Mouse (Mus musculus): Measurements from ENCODE around the gene Rarg. TPM values are rescaled to one million over a fixed set of nuclear protein-coding genes. Genes with fewer than 3 reads are reported as not detected.

The Rarg gene
- polyA plus RNA-seq, 1 experiment from 2014 or later: 19.2 TPM

DNA sequence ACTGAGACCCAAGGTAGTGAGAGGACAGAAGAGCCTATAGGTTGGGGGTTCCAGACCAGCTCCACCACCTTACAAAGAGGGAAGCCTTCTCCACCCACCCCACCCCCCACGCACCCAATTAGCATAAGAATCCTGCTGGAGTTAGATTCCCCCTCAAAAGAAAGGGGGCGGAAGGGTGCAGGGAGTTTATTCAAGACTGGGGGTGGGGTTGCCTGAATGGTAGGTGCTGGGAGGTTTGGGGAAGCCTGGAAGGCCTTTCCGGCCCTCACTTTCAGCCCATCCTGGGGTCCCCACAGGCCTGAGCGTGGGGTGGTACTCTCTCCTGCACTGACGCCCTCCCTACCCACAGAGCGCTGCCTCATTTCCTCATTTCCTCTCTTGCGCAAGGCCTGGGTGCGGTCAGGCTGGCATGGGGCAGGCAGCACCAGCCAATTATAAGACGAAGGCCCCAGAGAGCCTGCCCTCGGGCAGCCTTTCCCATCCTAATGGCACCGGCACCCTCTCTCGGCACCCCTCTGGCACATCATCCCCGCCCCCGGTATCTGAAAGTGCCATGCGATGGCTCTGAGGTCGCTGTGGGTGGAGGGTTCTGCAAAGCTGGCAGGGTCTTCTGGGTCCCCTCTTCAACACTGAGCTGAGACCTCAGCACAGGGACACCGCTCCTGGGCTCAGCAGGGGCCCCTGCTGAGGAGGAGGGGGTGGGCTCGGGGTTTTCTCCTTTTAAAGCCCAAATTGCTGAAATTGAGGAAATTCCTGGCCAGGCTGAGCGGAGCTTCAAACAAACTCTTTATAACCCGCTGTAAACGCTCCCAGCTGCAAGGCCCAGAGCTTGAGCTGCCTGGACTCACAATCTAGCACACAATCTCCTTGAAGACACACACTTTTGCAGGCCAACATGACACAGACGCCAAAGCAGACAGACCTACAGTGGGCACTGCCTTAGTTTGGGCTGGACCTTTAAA lies 13.8 kb downstream of the Rarg start:
- 8% methylated on average over 22 of the region's 22 CpGs for WGBS
- Histone ChIP-seq H3K4me1 (peaks cover 45% of the 10 kb centered on the region), H3K9ac (replicated peaks) (no peak overlapping the region), H3K4me2 (replicated peaks) (peak overlapping the region; percentile 25; the same call in 1 of the 2 replicates), H3K27me3 (peaks cover 81% of the 10 kb centered on the region), H3K27ac (replicated peaks) (no peak overlapping the region), H3K4me3 (peak overlapping the region; percentile 15; the same call in 1 of the 2 replicates), H3K9me3 (no peaks in the 10 kb centered on the region), H3K36me3 (no peaks in the 10 kb centered on the region)
- no peak for ATAC-seq (ENCODE audit: low FRiP score, low read depth)

DNA sequence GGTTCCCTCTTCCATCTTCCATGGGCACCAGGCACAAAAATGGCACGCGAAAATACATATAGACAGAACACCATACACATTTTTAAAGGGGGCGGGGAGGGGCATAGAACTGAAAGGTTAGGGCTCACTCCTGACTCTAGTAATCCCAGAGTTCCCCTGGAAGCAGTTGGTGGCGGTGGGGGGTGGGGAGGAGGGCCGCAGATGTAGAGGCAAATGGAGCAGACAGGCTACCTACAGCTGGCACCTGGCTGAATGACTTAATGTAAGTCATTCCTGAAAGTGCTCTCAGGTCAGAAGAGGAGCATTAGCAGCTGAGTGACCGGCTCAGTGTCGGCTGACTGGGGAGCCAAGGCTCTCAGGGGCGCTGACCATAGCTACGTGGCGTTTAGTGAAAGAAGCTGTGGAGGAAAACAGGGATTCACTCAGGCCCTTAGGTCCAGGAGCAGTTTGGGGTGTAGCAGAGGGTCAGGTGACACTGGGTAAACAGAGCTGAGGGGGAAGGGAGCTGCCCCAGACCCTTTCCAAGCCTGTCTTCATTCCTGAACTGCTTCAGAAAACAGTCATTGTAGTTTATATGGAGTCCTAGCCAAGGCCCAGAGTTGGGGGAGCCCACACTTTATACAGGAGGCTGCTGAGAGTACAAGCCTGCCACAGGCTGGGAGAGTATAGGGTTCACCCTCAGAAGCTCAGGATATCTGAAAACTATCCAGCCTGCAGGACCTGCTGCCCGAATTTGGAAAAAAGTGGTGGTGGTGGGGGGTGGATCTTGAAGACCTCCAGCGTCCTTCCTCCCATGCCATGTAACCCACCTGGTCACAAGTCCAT lies 14.7 kb downstream of the Rarg start:
- WGBS: 23% methylated on average over 12 of the region's 12 CpGs
- peaks cover 73% of the 10 kb centered on the region for H3K27me3 ChIP-seq
- H3K4me2 ChIP-seq (replicated peaks): no peak overlapping the region
- peaks cover 37% of the 10 kb centered on the region for H3K4me1 ChIP-seq
- H3K36me3 ChIP-seq: no peaks in the 10 kb centered on the region
- ATAC-seq (ENCODE audit: low FRiP score, low read depth): no peak
- no peak overlapping the region for H3K4me3 ChIP-seq
- no peaks in the 10 kb centered on the region for H3K9me3 ChIP-seq
- H3K9ac ChIP-seq (replicated peaks): no peak overlapping the region
- H3K27ac ChIP-seq (replicated peaks): no peak overlapping the region

DNA sequence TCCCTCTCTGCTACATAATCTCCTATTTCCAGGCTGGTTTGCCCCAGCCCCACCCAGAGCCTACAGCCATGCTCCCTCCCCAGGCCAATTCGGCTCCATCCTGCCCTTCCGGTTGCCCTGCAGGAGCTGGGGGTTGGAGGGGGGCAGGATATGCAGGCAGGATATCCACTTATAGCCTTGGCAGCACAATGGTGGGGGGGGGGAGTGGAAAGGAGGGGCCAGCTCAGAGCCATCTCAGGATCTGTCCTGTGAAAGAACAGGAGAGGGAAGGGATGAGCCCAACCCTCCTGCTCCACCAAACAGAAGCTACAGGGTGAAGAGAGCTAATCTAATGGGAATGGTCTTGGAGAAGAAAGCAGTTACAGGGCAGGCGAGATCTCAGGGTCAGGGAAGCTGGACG lies 16.7 kb downstream of the Rarg start:
- Histone ChIP-seq H3K4me1 (peaks cover 25% of the 10 kb centered on the region), H3K9me3 (no peaks in the 10 kb centered on the region), H3K9ac (replicated peaks) (no peak overlapping the region), H3K4me2 (replicated peaks) (no peak overlapping the region), H3K27me3 (peaks cover 56% of the 10 kb centered on the region), H3K4me3 (no peak overlapping the region), H3K27ac (replicated peaks) (no peak overlapping the region), H3K36me3 (no peaks in the 10 kb centered on the region)
- no peak for ATAC-seq (ENCODE audit: low FRiP score, low read depth)
- 82% methylated on average over 4 of the region's 4 CpGs for WGBS

DNA sequence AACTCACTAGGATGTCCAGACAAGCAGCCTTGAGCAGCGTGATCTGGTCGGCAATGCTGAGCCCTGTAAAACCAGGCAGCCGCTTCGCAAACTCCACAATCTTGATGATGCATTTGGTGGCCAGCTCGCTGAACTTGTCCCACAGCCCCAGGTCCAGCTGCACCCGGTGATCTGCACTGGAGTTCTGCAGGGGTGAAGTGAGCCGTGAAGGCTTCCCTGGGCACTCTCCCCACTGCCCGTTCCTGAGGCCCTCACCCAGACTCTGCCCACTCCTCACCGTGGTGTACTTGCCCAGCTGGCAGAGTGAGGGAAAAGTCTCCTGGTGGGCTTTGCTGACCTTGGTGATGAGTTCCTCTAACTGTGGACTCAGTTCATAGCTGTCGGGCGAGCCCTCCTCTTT lies 17.5 kb downstream of the Rarg start:
- H3K9me3 ChIP-seq: no peaks in the 10 kb centered on the region
- WGBS: 79% methylated on average over 11 of the region's 11 CpGs
- H3K4me2 ChIP-seq (replicated peaks): no peak overlapping the region
- H3K27ac ChIP-seq (replicated peaks): no peak overlapping the region
- H3K4me1 ChIP-seq: peaks cover 25% of the 10 kb centered on the region
- H3K9ac ChIP-seq (replicated peaks): no peak overlapping the region
- H3K4me3 ChIP-seq: no peak overlapping the region
- ATAC-seq (ENCODE audit: low FRiP score, low read depth): no peak
- H3K36me3 ChIP-seq: no peaks in the 10 kb centered on the region
- peaks cover 48% of the 10 kb centered on the region for H3K27me3 ChIP-seq

DNA sequence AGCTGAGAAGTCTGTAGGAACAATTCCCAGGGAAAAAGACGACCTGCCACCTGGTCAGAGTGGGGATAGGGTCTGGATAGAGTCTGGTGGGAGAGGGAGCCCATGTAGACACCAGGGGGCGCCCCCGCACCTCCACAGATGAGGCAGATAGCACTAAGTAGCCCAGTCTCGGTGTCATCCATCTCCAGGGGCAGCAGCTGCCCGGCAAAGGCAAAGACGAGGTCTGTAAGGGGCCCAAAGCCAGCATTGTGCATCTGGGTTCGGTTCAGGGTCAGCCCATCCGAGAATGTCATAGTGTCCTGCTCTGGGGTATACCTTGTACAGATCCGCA lies 18.1 kb downstream of the Rarg start:
- H3K4me3 ChIP-seq: no peak overlapping the region
- no peaks in the 10 kb centered on the region for H3K36me3 ChIP-seq
- H3K9me3 ChIP-seq: no peaks in the 10 kb centered on the region
- WGBS: 11% methylated on average over 9 of the region's 9 CpGs
- no peak overlapping the region for H3K4me2 ChIP-seq (replicated peaks)
- no peak overlapping the region for H3K9ac ChIP-seq (replicated peaks)
- peaks cover 42% of the 10 kb centered on the region for H3K27me3 ChIP-seq
- peaks cover 23% of the 10 kb centered on the region for H3K4me1 ChIP-seq
- H3K27ac ChIP-seq (replicated peaks): no peak overlapping the region
- ATAC-seq (ENCODE audit: low FRiP score, low read depth): peak; percentile 85

DNA sequence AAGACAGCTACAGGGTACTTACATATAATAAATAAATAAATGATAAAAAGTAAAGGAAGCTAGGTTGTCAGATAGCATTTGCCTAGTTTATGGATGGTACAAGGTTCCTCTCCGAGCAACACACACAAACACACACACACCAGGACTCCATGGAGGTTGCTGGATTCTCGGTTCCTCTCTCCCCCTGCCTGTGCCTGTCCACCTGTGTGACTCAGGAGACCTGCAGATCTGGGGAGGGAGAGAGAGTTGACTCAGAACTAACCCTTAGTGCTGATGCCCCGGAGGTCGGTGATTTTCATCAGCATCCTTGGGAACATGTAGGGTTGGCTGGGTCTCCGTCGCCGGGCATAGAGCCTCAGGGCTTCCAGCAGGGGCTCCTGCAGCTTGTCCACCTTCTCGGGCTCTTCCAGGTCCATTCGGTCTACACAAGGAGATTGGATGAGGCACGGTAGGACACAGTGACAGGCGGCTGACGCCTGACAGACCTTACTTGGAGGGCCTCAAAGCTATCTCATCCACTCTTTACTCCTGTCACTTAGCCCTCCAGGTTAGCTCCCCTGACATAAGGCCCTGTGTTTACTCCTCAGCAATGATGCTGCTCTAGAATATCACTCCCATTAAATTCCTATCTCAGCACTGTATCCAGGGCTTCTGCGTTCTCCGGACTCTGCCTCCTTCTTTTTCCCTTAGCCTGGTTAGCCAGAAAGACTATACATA lies 18.6 kb downstream of the Rarg start:
- Histone ChIP-seq H3K9me3 (no peaks in the 10 kb centered on the region), H3K36me3 (no peaks in the 10 kb centered on the region), H3K27ac (replicated peaks) (no peak overlapping the region), H3K27me3 (peaks cover 37% of the 10 kb centered on the region), H3K4me1 (peaks cover 25% of the 10 kb centered on the region), H3K9ac (replicated peaks) (no peak overlapping the region), H3K4me3 (no peak overlapping the region), H3K4me2 (replicated peaks) (no peak overlapping the region)
- ATAC-seq (ENCODE audit: low FRiP score, low read depth): no peak
- WGBS: 89% methylated on average over 14 of the region's 14 CpGs

DNA sequence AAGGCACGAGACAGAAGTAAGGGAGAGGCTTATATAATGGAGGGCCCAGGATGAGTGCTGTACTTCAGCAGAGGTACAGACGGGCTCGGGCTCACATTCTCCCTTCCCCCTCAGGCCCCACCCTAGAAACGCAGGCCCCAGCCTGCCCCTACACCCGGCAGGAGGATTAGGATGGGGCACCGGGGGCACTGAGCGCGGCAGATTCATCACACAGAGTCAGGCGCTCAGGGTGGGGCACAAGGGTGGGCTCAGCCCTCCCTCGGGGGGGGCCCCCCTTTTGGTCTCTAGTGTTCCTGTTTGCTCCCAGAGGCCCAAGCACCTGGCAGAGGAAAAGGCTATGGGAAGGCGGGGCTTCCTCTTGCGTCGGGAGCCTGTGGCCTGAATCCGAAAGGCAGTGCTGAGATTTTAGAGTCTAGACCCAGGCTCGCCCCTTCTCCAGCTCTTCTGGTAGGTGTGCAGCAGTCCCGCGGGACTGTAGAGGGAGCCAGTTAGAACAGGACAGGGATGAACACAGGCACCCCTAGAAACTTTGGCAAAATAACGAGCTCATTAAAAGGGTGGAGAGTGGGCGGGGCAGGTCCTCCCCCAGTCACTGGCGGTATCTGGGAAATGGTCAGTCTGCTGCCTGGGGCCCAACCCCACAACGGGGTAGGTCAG lies 21.8 kb downstream of the Rarg start:
- Histone ChIP-seq H3K27ac (replicated peaks) (no peak overlapping the region), H3K9me3 (no peaks in the 10 kb centered on the region), H3K4me1 (peaks cover 15% of the 10 kb centered on the region), H3K4me2 (replicated peaks) (peak overlapping the region; percentile 40), H3K4me3 (0 out of 2 replicates have a peak overlapping the region, but pooled peaks have one; percentile 4), H3K36me3 (no peaks in the 10 kb centered on the region), H3K27me3 (peaks cover 12% of the 10 kb centered on the region), H3K9ac (replicated peaks) (peak overlapping the region; percentile 35)
- 20% methylated on average over 20 of the region's 21 CpGs for WGBS
- ATAC-seq (ENCODE audit: low FRiP score, low read depth): peak; percentile 18; the same call in 1 of the 2 replicates

DNA sequence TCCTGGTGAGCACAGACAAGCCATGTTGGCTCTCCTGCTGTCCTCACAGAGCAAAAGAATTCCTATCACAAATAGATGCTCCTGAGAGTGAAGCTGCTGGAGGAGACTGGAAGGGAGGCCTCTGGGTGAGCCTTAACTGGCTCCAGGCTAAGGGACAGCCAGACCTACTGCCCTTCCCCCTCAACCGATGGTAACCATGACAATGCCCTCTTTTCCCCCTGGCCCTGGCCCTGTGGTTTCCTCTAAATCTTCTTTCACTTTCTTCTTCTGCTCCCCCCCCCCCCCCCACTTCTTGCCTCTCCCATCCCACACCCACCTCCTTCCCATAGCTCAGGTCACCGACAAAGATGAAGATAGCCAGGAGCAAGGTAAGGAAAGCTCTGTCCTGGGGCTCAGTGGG lies 23.4 kb downstream of the Rarg start:
- WGBS: 21% methylated on average over 2 of the region's 2 CpGs
- H3K27me3 ChIP-seq: peaks cover 10% of the 10 kb centered on the region
- ATAC-seq (ENCODE audit: low FRiP score, low read depth): no peak

DNA sequence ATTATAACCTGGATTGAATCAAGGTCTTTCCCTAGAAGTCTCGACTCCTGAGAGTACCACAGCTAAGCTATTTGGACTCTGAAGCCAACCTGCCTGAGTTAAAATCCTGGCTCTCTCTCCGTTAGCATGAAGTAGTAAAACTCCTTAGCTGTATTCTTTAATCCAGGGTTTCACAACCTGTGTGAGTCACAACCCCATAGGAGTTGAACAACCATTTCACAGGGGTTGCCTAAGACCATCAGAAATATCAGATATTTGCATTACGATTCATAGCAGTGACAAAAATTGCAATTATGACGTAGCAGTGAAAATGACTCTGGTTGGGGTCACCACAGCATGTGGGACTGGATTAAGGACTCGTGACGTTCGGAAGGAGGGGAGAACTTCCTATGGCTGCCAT lies 24.6 kb downstream of the Rarg start:
- no peak overlapping the region for H3K4me3 ChIP-seq
- peaks cover 10% of the 10 kb centered on the region; the same call in 1 of the 2 replicates for H3K27me3 ChIP-seq
- H3K9ac ChIP-seq (replicated peaks): no peak overlapping the region
- peaks cover 15% of the 10 kb centered on the region for H3K4me1 ChIP-seq
- H3K36me3 ChIP-seq: no peaks in the 10 kb centered on the region
- no peak for ATAC-seq (ENCODE audit: low FRiP score, low read depth)
- 87% methylated on average over 7 of the region's 7 CpGs for WGBS
- no peaks in the 10 kb centered on the region for H3K9me3 ChIP-seq
- H3K27ac ChIP-seq (replicated peaks): no peak overlapping the region
- no peak overlapping the region for H3K4me2 ChIP-seq (replicated peaks)

More for the DNA sequence above, 23.4 kb downstream of the Rarg start:
- H3K4me2 ChIP-seq (replicated peaks): no peak overlapping the region
- H3K9me3 ChIP-seq: no peaks in the 10 kb centered on the region
- no peak overlapping the region for H3K9ac ChIP-seq (replicated peaks)
- no peaks in the 10 kb centered on the region for H3K36me3 ChIP-seq
- H3K4me1 ChIP-seq: peaks cover 15% of the 10 kb centered on the region
- no peak overlapping the region for H3K27ac ChIP-seq (replicated peaks)
- H3K4me3 ChIP-seq: no peak overlapping the region

DNA sequence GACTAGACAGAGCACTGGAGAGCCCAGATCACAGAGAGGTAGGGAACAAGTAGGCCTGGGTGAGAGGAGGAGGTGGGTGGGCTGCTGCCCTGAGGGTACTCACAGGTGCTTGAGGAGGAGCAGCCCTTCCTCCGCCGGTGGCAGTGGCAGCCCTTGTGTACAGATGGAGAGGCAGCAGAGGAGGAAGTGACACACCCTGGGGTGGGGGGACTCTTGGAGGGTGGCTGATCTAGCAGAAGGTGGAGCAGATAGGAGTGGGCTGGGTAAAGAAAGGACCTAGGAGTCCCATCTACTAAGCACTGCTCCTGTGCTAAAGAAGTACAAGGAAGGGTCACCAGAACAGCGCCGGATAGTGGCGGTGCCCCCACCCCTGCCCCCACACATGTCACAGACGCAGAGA lies 25.6 kb downstream of the Rarg start, which contains the start of gene Itgb7:
Itgb7 (minus strand) TSS at position 197 of the 400 bp plus-strand sequence.
- peaks cover 15% of the 10 kb centered on the region for H3K4me1 ChIP-seq
- no peaks in the 10 kb centered on the region for H3K9me3 ChIP-seq
- WGBS: 60% methylated on average over 6 of the region's 6 CpGs
- peaks cover 10% of the 10 kb centered on the region; the same call in 1 of the 2 replicates for H3K27me3 ChIP-seq
- no peaks in the 10 kb centered on the region for H3K36me3 ChIP-seq
- no peak for ATAC-seq (ENCODE audit: low FRiP score, low read depth)
- H3K4me2 ChIP-seq (replicated peaks): no peak within 1 kb of the TSS
- H3K9ac ChIP-seq (replicated peaks): no peak within 1 kb of the TSS
- no peak within 1 kb of the TSS for H3K27ac ChIP-seq (replicated peaks)
- H3K4me3 ChIP-seq: no peak within 1 kb of the TSS

Data from midbrain, embryonic 12.5 days (tissue).